Mouse (Mus musculus) forebrain, embryonic 13.5 days (tissue): ENCODE data around the gene Cldn17. TPM values are rescaled to one million over a fixed set of nuclear protein-coding genes. Genes with fewer than 3 reads are reported as not detected.

Source experiments
- ATAC-seq: fragments of 200-750 bp; cut with Nextera tagmentation; 2 replicates; pipeline ENCODE4 v1.8.0; 2017
- H3K27ac ChIP-seq: fragments of 300-500 bp; sonication (generic); 2 replicates; pipeline ENCODE4 v1.5.1; 2015; ENCODE audit warnings: inconsistent platforms, mild to moderate bottlenecking, moderate library complexity
- H3K27me3 ChIP-seq: fragments of 300-500 bp; sonication (generic); 2 replicates; pipeline ENCODE4 v1.6.1; 2015; ENCODE audit warnings: mild to moderate bottlenecking, inconsistent platforms
- H3K36me3 ChIP-seq: fragments of 300-500 bp; sonication (generic); 2 replicates; pipeline ENCODE4 v1.6.1; 2015; ENCODE audit warnings: mild to moderate bottlenecking, inconsistent platforms; ENCODE audit not compliant: poor library complexity, severe bottlenecking
- H3K4me1 ChIP-seq: fragments of 300-500 bp; sonication (generic); 2 replicates; pipeline ENCODE4 v1.6.1; 2015; ENCODE audit warnings: inconsistent platforms
- H3K4me2 ChIP-seq: fragments of 300-500 bp; sonication (generic); 2 replicates; pipeline ENCODE4 v1.6.1; 2015; ENCODE audit warnings: inconsistent platforms, mild to moderate bottlenecking, moderate library complexity
- H3K4me3 ChIP-seq: fragments of 300-500 bp; sonication (generic); 2 replicates; pipeline ENCODE4 v1.5.1; 2015; ENCODE audit warnings: mild to moderate bottlenecking, inconsistent platforms
- H3K9ac ChIP-seq: fragments of 300-500 bp; sonication (generic); 2 replicates; pipeline ENCODE4 v1.6.1; 2015; ENCODE audit warnings: mild to moderate bottlenecking, inconsistent platforms
- H3K9me3 ChIP-seq: fragments of 300-500 bp; sonication (generic); replicated peaks from 2 replicates; pipeline ENCODE4 v1.6.1; 2016; ENCODE audit warnings: inconsistent platforms
- WGBS: fragments of 180-500 bp; shearing (Covaris S2); methylation state at CpG from one replicate; pipeline ENCODE4 v1.1.7; 2015; 5-methylcytosine and 5-hydroxymethylcytosine counted together
- polyA plus RNA-seq: library from polyadenylated mRNA; unstranded; fragments of >200 nt; fragmentation: Nextera tagmentation; extraction: Ambion mirVana; gene quantifications from 2 replicates; pipeline ENCODE4 v1.2.1, GENCODE M21; 2015

The Cldn17 gene
- polyA plus RNA-seq: not detected in 2 replicates

- no peak within 1 kb of the TSS for H3K27ac ChIP-seq
- H3K27me3 ChIP-seq: no peaks in the 10 kb centered on the region
- H3K9me3 ChIP-seq: no peaks in the 10 kb centered on the region
- no peak within 1 kb of the TSS for H3K4me3 ChIP-seq
- no peaks in the 10 kb centered on the region for H3K4me1 ChIP-seq
- WGBS: 95% methylated on average over 6 of the region's 6 CpGs
- no peak within 1 kb of the TSS for H3K9ac ChIP-seq
- no peaks in the 10 kb centered on the region for H3K36me3 ChIP-seq
- H3K4me2 ChIP-seq: no peak within 1 kb of the TSS
- no peak for ATAC-seq
Observed at GRCm38 (mm10) chr16:88506878-88507277, at the start of gene Cldn17. Gene Cldn17 (minus strand): TSS chr16:88506978.

DNA sequence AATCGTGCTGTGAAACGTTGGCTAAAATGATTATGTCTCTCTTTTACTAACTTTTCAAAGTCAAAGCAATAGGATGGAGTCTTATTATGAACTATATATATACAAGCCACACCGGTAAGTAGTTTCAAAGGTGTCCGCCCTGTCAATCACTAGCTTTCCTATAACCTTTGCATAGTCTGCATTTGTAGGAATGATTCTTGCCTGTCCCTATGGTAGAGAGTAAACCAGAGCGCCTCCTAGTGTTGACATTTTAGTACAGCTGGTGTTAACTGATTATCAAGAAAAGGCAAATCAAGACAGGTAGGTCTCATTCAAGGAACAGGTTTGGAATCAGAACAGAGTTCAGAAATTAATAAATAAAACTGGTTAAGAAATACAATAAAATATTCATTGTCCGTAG, 35.7 kb upstream of the Cldn17 start:
- Histone ChIP-seq H3K4me3 (no peak overlapping the region), H3K9me3 (no peaks in the 10 kb centered on the region), H3K36me3 (no peaks in the 10 kb centered on the region), H3K9ac (no peak overlapping the region), H3K27me3 (no peaks in the 10 kb centered on the region), H3K4me1 (no peaks in the 10 kb centered on the region), H3K27ac (no peak overlapping the region), H3K4me2 (no peak overlapping the region)
- peak; percentile 43; the same call in 1 of the 2 replicates for ATAC-seq
- 52% methylated on average over 6 of the region's 6 CpGs for WGBS

DNA sequence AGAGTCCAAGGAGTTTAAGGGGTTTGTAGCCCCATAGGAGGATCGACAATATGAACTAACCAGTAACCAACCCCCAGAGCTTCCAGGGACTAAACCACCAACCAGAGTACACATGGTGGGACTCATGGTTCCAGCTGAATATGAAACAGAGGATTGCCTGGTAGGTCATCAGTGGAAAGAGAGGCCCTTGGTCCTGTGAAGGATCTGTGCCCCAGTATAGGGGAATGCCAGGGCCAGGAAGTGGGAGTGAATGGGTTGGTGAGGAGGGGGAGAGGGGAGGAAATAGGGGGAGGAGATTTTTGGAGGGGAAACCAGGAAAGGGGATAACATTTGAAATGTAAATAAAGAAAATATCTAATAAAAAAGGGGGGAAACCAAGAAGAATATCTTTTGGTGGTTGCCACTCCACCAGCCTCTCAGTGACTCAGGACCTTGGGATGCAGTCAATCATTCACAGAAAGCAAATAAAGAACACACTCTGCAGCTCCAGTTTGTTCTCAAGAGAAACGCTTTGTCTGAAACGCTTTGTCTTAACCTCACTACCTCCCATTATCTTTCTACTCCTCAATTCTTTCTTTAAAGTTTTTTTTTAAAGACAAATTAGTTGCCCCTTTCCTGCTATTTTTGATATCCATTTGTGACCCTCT, 33.2 kb upstream of the Cldn17 start:
- Histone ChIP-seq H3K36me3 (no peaks in the 10 kb centered on the region), H3K4me3 (no peak overlapping the region), H3K4me1 (no peaks in the 10 kb centered on the region), H3K27ac (no peak overlapping the region), H3K27me3 (no peaks in the 10 kb centered on the region), H3K4me2 (no peak overlapping the region), H3K9ac (no peak overlapping the region), H3K9me3 (no peaks in the 10 kb centered on the region)
- 80% methylated on average over 3 of the region's 3 CpGs for WGBS
- no peak for ATAC-seq

DNA sequence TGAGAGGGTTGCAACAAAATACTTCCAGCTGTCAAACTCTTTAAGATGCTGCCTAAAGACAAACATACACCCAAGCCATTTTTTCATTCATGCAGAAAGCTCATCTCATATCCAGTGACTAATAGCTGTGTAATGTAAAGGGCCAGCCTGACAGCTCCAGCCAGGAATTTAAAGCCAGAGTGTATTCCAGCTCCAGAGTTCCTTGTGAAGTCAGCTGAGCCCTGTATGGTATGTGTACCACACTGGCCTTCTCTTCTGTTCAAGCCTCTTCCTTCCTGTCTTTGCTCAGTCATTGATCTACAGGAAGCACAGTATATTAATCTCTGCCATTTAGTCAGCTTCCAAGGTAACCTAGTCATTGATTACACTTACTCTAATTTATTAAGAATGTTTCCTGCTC, 4.6 kb upstream of the Cldn17 start:
- H3K27me3 ChIP-seq: no peaks in the 10 kb centered on the region
- no peak overlapping the region for H3K4me2 ChIP-seq
- H3K9me3 ChIP-seq: no peaks in the 10 kb centered on the region
- ATAC-seq: no peak
- no peak overlapping the region for H3K9ac ChIP-seq
- no peak overlapping the region for H3K27ac ChIP-seq
- no peak overlapping the region for H3K4me3 ChIP-seq
- no peaks in the 10 kb centered on the region for H3K36me3 ChIP-seq
- no peaks in the 10 kb centered on the region for H3K4me1 ChIP-seq

DNA sequence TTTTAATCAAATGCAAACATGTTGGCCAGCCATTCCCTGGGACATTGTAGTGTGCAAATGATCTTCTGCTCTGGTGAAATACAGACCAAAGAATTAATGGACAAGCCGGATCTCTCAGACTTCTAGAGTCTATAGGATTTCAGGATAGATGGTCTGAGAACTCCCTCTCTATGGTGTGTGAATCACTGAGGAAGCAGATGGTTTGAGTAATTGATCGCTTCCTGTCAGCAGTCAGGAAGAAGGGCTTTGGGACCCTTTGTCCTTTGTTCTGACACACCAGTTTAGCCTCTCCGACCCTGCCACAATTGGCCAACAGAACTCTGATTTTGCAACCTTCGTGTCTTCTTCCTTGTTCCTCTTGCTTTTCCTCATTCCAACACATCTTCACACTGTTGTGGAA, 1.4 kb upstream of the Cldn17 start:
- H3K4me3 ChIP-seq: no peak overlapping the region

DNA sequence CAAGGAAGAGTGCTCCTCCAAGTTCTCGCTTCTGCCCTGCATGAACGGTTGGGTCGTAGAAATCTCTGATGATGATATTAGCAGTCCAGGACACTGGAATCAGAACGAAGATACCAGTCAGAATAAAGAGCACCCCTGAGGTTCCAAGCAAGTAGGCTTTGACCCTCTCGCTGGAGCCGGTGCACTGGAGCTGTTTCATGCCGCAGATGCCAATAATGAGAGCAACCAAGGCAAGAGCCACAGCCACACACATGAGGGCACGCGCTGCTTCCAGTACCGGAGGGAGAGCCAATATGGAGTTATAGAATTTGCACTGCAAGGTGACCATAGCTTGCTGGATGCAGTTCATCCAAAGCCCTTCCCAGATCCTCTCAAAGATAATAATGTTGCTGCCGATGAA, 440 bp downstream of the Cldn17 start:
- Histone ChIP-seq H3K27me3 (no peaks in the 10 kb centered on the region), H3K4me3 (no peak overlapping the region), H3K9ac (no peak overlapping the region), H3K36me3 (no peaks in the 10 kb centered on the region), H3K27ac (no peak overlapping the region), H3K4me2 (no peak overlapping the region), H3K9me3 (no peaks in the 10 kb centered on the region), H3K4me1 (no peaks in the 10 kb centered on the region)
- no peak for ATAC-seq
- WGBS: 93% methylated on average over 11 of the region's 11 CpGs

More for the DNA sequence above, 1.4 kb upstream of the Cldn17 start:
- Histone ChIP-seq H3K4me2 (no peak overlapping the region), H3K4me1 (no peaks in the 10 kb centered on the region), H3K9me3 (no peaks in the 10 kb centered on the region), H3K9ac (no peak overlapping the region), H3K36me3 (no peaks in the 10 kb centered on the region), H3K27ac (no peak overlapping the region), H3K27me3 (no peaks in the 10 kb centered on the region)
- 85% methylated on average over 4 of the region's 4 CpGs for WGBS
- ATAC-seq: no peak

DNA sequence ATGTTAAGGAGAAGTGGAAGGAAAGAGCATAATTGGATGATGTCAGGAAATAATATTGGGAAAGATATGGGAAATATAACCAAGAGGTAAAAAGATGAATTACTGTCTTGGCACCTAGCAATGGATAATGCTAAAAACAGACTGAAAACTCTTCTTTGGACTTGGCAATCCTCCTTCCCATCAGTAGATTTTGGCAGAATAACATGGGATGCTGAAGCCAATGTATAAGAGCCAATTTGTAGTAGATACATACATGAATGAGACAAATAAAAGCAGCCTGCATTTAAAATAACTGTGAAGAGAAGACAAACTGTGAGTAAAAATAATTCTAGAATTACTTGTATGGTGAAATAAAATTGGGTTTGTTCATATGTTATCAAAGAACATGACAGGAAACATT, 18.7 kb downstream of the Cldn17 start:
- no peaks in the 10 kb centered on the region for H3K9me3 ChIP-seq
- no peaks in the 10 kb centered on the region for H3K36me3 ChIP-seq
- no peaks in the 10 kb centered on the region for H3K4me1 ChIP-seq
- no peak overlapping the region for H3K4me2 ChIP-seq
- H3K27ac ChIP-seq: no peak overlapping the region
- H3K9ac ChIP-seq: no peak overlapping the region
- ATAC-seq: no peak
- no peaks in the 10 kb centered on the region for H3K27me3 ChIP-seq
- no peak overlapping the region for H3K4me3 ChIP-seq

- H3K27me3 ChIP-seq: no peaks in the 10 kb centered on the region
- no peak for ATAC-seq
Observed at GRCm38 (mm10) chr16:88480011-88480774, 26.6 kb downstream of the Cldn17 start.

GRCm38 (mm10) chr16:88463235-88463634, 43.5 kb downstream of the Cldn17 start:
- Histone ChIP-seq H3K4me2 (no peak overlapping the region), H3K27me3 (no peaks in the 10 kb centered on the region), H3K4me1 (no peaks in the 10 kb centered on the region), H3K27ac (no peak overlapping the region), H3K9me3 (no peaks in the 10 kb centered on the region), H3K9ac (no peak overlapping the region), H3K4me3 (no peak overlapping the region), H3K36me3 (no peaks in the 10 kb centered on the region)
- ATAC-seq: no peak
- WGBS: 78% methylated on average over 3 of the region's 3 CpGs

More at GRCm38 (mm10) chr16:88480011-88480774, 26.6 kb downstream of the Cldn17 start:
- Histone ChIP-seq H3K27ac (no peak overlapping the region), H3K9me3 (no peaks in the 10 kb centered on the region), H3K36me3 (no peaks in the 10 kb centered on the region), H3K9ac (no peak overlapping the region), H3K4me1 (no peaks in the 10 kb centered on the region), H3K4me2 (no peak overlapping the region), H3K4me3 (no peak overlapping the region)
- WGBS: 81% methylated on average over 3 of the region's 3 CpGs

Other genes with a start within 250 kb of the Cldn17 start
- gene Grik1, start 216.7 kb downstream of the Cldn17 start, polyA plus RNA-seq: 7.2 and 7.8 TPM in 2 replicates
- not detected in 2 replicates for gene Cldn8, start 56.2 kb upstream of the Cldn17 start, polyA plus RNA-seq
- gene Krtap24-1, start 105.3 kb upstream of the Cldn17 start, polyA plus RNA-seq: not detected in 2 replicates
- gene 2310079G19Rik, start 120.7 kb upstream of the Cldn17 start, polyA plus RNA-seq: not detected in 2 replicates
- gene Krtap26-1, start 140.8 kb upstream of the Cldn17 start, polyA plus RNA-seq: not detected in 2 replicates
- not detected in 2 replicates for gene Krtap27-1, start 164.7 kb upstream of the Cldn17 start, polyA plus RNA-seq
- not detected in 2 replicates for gene 2310061N02Rik, start 201.0 kb upstream of the Cldn17 start, polyA plus RNA-seq
- gene Krtap13-1, start 221.9 kb upstream of the Cldn17 start, polyA plus RNA-seq: not detected in 2 replicates
- gene Krtap13, start 244.7 kb upstream of the Cldn17 start, polyA plus RNA-seq: not detected in 2 replicates